Mouse (Mus musculus) kidney, postnatal 25 days (tissue): Measurements from ENCODE around the gene Sigmar1.
"Not testable (repeated sequence)": the region's sequence is repeated elsewhere in the genome, so short reads cannot be mapped to it uniquely, and the experiment has no call there.

ENCODE experiments used
- DNase-seq, 2 experiments: peaks; one replicate each; pipeline ENCODE4 v3.0.0; 2021; ENCODE audit warnings: mixed read lengths in 2 of 2

Gene Sigmar1

DNA sequence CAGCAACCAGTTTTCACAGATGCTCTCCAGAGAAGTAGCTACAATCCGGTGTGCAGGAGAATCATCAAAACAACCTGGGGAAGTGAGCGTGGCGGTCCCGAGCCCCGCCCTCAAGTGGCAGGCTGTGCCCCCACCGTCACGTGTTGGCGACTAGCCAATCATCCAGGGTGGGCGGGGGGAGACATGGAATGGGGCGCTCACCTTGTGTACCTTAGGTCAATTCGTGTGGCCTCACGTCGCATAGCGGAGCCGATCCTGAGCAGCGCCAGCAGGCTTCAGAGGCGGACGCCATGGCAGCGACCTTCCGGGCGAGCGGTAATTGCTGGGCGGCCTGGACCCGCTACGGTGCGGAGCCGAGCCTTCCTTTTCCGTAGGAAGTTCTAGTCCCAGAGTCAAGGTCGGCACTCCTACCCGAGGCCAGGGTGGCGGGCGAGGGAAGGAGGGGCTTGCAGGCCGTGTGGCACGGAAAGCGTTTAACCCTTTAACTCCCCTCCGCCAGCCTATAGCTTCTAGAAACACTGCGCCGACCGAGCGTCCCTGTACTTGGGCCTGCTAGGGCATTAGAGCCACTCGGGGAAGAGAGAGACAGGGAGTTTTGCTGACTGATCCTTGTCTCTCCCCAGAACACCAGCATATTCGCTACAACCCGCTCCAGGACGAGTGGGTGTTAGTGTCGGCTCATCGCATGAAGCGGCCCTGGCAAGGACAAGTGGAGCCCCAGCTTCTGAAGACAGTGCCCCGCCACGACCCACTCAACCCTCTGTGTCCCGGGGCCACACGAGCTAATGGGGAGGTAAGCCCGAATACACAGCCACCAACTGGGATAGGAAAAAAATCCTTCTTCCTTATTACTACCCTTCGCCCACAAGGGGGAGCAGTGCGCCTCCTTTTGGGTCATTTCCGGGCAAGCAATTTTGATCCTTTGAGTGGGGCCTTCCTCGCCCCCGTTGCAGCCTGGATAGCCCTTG is at the start of gene Sigmar1:
Gene Sigmar1, minus strand, starts transcription at position 820 of the 968 bp plus-strand sequence.
- peak; percentile 91 to 94 for DNase-seq

DNA sequence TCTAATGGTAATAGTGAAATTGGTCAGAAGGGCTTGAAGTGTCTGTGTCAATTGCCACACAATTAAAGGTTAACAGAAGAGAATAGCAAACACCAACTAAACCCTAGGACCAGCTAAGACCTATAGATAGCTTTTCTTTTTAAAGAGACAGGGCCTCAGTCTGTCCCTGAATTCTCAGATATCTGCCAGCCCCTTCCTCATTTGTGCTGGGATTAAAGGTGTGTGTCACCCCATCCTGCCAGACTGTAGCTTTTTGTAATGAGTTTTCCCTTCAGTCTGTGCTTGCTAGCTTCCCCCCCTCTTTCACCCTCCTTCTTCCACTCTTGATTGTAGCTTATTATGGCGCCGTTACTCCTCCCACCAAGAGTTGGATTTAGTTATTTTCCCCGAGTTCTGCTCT is 27.2 kb upstream of the Sigmar1 start:
- not testable (repeated sequence) for DNase-seq

DNA sequence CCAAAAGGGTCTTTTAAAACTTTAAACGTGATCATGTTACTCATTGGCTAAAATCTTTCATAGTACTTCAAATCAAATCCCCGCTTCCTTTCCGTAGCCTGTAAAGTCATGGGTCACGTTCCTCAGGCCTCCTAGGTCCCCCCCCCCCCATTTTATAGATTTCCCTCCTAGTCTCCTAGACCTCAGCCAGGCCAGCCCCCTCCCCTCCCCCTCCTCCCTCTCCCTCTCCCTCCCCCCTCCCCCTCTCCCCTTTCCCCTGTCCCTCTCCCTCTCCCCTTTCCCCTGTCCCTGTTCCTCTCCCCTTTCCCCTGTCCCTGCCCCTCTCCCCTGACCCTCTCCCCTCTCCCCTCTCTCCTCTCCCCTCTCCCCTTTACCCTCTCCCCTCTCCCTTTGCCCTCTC is 26.8 kb upstream of the Sigmar1 start:
- DNase-seq: not testable (repeated sequence)

DNA sequence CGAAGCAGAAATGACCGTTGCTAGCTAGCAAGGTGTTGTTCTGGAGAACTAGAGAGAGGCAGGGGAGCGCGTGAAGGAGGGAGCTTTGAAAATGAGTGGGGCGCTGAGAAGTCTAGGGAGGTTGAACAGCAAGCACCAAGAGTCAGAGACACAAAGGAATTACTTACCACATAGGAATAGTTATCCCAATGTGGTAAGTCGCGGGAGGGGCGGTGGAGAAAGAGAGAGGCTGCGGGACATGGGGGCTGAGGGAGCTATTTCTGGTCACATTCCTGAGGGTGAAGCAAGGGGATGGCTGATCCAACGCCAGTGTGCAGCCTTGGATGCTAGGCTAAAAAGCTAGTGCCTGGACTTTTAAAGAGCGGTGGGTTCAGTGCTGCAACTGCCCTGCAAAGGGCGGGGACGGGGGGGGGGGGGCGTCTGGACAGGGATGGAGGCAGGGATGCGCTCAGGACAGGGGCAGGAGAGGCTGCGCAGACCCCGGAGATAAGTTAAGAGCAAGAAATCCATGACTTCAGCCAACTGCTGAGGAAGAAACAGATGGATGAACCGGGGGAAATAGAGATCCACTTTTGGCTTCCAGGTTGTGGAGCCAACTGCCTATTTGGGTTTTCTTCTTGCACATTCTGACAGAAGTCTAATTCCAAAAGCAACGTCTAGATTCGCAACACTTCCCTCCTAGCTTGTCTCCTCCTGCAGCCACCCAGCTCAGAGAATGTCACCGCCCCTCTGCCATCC is 26.0 kb upstream of the Sigmar1 start:
- not testable (repeated sequence) for DNase-seq

DNA sequence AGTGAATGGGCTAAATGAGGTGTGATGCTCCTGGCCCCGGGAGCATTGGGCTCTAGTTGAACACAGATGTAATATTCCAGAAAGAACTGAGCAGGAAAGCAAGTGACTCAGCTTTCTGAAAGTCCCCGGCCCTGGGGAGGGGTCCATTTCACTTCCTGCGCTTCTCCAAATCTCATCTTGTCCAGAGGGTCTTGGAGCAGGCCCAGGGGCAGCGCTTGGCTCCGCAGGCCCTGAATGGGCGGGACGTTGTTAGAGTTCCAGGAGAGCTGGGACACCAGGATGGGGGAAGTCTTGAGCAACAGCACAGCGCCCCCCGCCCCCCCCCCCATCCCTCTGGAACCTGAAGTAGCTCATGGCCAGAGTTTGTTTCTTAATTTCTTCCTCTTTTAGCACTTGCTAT is 25.3 kb upstream of the Sigmar1 start:
- not testable (repeated sequence) for DNase-seq

DNA sequence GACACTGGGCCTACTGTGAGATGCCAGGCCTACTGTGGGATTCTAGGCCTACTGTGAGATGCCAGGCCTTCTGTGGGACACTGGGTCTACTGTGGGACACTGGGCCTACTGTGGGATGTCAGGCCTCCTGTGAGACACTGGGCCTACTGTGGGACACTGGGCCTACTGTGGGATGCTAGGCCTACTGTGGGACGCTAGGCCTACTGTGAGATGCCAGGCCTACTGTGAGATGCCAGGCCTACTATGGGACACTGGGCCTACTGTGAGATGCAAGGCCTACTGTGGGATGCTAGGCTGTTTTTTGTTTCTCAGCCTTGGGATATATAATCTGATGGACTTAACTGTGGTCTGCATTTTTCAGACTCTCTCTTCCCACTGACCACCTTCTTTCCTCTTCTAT is 19.9 kb upstream of the Sigmar1 start:
- not testable (repeated sequence) for DNase-seq

DNA sequence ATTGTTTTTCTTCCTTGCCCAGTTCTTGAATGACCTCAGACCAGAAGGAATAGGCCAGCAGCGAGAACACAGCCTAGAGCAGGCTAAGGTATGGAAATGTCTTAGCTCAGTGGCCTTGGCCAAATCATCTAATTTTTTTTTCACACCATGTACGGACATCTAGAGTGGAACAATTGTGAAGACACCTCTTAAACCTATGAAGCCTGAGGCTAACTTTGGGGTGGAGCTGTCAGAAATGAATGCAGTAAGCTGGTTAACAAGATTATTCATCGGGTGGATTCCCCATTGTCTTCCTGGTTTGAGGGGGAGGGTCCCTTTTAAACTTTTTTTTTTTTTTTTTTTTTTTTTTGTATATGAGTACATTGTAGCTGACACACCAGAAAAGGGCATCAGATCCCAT is 18.5 kb upstream of the Sigmar1 start:
- DNase-seq: not testable (repeated sequence)

DNA sequence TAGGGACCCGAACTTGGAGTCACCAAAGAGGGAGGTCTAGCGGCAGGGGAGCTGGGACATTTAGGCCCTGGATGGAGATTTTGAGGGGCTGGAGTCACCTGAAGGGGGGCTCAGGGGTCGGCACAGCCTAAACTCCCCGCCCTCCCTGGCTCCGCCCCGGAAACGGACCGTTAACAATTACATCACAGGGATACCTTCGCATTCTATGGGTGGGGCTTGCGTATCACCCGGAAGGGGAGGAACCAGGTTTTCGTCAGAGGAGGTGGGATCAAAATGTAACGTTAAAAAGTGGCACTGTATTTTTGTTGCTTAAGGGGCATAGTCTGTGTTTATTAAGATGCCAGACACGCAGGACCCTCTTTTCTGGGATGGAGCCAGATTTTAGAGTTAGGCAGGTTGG is 18.0 kb upstream of the Sigmar1 start, which contains the start of gene Ccl27a:
Gene Ccl27a, minus strand, starts transcription at position 246 of the 400 bp plus-strand sequence.
- peak; percentile 91 to 93 for DNase-seq

DNA sequence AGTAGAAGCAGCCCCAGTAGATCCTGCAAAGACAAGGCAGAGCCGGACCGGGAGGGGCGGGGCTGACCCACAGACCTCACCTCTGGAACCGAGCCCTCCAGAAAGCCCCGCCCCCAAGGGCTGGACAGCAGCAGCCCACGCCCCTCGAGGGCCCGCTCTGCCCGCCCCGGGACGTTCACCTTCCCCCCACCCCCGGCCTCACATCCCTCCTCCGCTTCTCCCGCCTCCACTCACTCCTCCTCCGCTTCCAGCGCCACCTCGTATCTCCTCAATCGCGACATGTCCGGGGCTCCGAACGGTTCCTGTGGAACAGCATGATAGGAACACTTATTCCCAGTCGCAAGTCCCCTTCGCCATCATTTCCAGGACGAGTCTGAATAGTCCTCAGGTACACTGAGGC is 17.5 kb upstream of the Sigmar1 start:
- peak; percentile 82 to 93 for DNase-seq

DNA sequence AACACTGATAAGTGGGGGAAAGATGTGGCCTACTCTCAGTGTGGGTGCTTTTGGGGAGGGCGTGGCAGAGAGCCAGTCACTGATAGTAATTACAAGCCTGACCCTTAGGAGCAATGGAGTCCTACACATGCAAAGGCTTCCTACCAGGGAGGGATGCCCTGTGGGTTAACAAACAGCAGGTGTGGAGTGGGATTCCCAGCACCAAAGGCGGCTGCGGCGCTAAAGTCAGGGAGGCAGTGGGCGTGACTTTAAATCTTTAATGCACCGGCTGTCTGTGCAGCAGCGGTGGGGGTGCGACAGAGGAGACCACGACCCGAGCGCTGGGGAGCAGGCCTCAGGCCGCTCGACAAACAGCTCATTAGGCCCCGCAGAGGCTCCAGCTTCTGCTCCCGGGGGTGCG is 17.0 kb upstream of the Sigmar1 start:
- DNase-seq: not testable (repeated sequence)

DNA sequence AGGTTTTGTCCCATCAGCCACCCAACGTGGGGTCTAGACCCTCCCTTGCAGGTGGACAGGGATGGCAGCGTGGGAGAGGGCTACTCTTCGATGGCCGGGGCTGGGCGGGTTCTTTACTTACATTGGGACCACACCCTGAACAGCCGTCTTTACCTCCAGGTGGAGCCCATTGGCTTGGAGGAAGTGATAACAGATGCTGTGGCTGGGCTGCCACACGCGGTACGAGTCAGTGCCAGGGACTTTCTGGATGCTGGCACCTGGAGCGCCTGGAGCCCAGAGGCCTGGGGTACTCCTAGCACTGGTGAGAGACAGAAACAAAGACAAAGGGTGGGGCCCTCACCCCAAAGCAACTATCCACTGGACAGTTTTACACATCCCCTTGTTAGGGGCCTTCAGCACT is 11.3 kb upstream of the Sigmar1 start:
- not testable (repeated sequence) for DNase-seq

DNA sequence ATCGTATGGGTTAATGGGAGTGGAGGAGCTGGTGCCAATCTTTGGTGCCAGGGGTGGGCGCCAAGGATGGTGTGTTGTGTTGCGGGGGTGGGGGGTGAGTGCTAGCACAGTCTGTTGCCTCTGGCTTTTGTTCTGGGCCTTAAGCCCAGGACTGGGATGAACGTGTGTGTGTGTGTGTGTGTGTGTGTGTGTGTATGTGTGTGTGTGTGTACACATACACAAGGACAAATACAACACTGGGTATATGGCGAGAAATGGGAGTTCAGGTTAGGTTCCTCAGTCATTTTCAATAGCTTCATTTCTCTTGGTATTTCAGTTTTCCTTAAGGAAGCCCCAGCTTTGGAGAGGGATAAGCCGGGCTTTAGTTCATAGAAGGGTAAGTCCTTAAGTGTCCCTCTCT is 7.2 kb upstream of the Sigmar1 start:
- not testable (repeated sequence) for DNase-seq

DNA sequence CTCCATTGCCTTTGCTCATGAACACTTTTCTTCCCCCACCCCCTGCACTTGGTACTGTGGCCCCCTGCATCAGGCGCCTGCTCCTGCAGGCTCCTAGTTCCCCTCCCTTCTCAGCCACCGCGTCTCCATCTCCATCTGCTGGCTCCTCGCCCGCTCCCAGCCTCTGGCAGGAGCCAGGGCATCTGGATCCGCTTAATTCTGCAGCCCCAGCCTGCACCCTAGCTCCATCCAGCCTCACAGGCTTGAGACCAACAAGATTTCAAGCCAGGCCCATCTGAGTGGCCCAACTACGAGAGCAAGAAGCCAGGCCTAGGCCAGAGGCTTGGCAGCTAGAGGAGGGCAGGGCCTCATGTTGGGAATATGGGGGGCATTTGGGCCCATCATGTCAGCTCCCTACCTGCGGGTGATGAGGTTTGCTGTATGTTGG is 6.7 kb upstream of the Sigmar1 start:
- DNase-seq: peak; percentile 48 to 60

DNA sequence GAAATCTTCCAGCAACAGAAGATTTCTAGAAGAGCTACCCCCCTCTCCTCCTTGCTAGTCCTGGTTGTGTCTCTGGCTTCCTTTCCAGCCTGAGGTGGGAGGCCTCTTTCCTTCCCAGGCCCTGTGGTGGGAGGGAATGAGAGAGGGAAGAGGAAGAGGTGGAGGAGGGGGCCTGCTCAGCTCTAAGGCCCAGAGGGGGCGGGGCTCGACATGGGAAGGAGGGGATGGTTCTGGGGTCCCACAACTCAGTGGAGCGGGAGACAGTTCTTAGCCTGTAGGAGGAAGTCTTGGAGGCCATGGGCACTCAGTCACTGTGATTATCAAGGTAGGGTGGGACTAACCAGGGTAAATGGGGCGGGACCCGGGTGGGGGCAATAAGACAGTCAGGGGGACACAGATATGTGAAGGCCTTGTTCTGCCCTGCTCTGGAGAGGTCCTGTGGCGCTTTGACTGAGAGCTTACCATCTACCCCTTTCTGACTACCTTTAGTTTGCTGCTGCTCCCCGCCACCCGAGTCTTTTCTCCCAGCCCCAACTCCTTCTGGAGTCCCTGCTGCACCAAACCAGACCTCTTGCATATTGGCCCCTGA is 6.2 kb upstream of the Sigmar1 start:
- DNase-seq: peak; percentile 22 to 44

DNA sequence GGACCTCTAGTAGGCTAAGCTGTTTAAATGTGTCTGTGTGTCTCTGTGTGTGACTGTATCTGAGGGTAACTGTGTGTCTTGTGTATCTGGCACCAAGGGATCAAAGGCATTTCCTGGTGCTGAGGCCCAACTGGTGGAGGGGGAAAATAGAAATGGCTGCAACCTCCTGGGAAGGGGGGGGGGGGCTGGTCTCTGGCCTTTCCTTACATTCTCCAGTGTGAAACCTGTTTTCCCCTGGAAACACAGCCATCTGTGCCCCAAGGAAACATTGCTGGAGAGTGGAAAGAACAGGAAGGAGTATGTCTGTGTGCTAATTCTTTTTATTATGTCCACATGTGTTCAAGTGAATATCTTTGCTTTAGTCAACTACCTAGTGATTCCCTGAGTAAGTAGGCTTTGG is 5.7 kb upstream of the Sigmar1 start:
- no peak for DNase-seq

DNA sequence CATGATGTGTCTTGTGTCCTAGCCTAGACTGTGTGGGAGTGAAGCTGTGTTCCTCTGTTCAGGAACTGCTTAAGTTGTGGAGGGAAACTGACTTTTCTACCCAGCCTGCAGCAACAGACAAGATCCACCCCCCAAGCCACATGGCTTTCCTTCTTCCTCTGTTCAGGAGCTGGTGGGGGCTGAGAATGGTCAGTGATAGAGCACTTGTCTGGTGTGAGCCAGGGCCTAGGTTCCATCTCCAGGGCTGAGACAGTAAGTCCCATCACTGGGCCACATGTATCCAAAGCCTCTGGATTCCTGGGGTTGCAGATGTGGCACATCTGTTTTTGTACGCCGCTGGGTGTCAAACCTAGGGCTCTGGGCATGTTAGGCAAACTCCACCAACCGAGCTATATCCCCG is 5.0 kb upstream of the Sigmar1 start:
- no peak for DNase-seq

DNA sequence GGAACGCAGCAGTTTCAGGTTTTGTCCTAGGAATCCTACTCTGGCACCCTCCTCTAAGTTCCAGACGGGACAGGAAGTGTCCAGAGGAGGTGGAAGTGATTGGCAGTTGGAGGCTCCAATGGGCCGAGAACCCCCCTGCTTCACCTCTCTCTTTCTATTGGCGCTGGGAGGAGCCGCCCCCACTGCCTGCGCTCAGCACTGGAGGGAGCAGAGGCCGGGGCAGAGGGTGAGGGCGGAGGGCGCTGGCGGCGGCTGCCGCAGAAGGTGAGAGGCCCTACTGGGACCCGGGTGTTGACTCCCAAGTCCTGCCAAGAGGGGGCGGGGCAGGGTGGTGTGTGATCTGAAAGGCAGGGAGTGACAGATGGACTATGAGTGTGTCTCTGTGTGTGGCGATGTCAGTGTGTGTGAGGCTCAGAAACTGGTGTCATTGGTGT is 4.3 kb upstream of the Sigmar1 start:
- DNase-seq: peak; percentile 96 to 99

DNA sequence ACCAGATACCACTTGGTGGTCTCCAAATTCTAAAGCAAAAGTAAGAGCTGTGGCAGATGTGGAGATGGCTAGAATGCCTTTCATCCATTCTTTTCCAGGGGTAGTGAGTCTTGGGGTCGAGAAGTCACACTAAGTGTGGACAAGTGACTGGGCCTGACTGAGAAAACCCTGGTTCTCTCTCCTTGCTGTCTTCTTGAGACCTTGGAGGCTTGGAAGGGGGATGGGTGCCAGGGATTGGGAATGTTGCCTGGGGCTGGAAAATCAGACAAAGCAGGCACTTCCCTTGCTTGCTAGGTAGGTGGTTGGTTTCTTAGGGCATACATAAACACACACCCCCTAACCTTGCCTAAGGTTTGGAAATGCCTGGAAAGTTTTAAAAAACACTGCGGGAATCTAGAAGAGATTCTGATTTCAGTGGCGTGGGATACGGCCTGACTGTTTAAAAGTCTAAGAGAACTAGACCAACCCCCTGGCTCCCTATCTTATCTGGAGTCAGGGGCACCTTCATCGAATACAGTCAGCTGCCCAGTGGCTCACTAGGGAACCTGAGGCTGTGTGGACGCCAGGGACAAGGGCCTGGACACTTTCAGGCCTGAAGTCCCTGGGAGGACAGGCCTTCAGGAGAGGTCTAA is 3.8 kb upstream of the Sigmar1 start:
- peak; percentile 23 to 49 for DNase-seq

DNA sequence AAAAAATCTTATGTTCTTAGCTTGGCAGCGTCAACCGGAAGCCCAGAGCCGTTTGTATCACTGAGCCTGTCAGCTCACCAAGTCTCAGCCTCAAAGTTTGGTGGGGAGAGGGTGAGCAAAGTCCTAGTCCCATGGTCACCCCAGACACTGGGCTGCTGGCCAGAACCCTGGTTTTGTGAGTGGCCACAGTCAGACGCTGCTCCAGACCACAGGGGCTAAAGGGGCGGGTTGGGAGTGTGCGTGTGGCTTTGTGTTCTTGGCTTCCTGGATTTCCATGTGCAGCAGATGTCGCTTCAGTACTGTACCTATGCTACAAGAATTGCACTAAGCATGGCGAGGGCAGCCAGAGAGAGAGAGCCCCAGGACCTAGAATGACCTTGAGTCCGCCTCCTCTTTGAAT is 3.2 kb upstream of the Sigmar1 start:
- peak; percentile 87 to 94 for DNase-seq

DNA sequence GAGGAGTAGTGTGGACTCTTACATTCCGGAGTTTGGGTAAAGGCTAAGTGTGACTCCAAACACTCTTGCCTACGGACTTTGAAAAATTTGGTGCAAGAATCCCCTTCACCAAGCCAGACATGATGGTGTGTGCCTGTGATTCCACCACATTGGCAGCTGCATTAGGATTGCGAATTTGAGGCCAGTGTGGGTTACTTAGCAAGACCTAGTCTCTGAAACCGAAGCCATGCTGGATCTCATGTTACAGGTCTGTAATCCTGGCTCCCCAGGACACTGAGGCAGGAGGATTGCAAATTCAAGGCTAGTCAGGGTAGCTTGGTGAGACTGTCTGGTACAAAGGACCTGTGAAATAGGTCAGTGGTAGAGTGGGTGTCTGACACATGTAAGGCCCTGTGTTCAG is 2.7 kb upstream of the Sigmar1 start:
- no peak for DNase-seq

DNA sequence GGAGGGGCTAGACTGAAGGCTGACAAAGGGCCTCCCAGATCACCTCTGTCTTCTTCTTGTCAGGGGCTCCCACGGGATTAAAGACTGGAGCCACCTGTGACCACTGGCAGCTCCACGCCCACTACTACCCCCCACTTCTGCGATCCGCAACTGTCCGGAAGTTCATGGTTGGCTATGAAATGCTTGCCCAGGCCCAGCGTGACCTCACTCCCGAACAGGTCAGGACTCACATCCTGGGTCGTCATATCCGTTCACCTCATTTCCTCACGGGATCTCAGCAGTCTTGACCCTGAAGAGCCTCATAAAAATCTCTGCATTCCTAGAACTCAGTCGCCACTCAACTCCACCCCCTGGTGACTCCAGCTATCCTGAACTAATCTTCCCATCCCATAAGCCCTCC is 2.1 kb upstream of the Sigmar1 start:
- DNase-seq: peak; percentile 61 to 77

DNA sequence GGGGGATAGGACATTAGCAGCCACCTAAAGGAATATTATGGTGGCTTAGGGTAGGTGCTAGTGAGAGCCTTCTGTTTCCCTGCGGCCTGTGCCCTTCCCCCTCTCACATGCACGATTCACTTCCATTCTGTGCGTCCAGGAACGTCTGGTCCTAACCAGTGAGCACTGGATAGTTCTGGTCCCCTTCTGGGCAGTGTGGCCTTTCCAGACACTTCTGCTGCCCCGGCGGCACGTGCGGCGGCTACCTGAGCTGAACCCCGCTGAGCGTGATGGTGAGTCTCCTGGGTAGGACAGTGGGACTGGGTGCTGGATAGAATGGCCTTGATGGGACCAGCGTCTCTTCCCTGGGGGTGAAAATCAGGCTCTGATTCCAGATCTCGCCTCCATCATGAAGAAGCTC is 1.4 kb upstream of the Sigmar1 start:
- peak; percentile 66 to 80 for DNase-seq

DNA sequence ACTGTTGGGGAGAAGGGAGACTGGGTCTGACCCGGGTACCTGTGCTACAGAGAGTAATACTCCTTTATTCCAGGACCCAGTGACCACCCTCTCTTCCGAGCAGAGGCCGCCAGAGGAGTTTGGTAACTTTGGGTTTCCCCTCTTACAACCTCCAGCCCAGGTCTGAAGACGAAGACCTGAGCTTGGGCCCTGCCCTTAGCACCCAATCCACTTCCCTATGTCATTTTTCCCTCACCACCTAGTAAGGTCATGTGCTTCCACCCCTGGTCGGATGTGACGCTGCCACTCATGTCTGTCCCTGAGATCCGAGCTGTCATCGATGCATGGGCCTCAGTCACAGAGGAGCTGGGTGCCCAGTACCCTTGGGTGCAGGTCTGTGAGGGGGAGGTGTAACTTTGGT is 483 bp upstream of the Sigmar1 start:
- no peak for DNase-seq
